Mouse (Mus musculus): ENCODE data around the gene Tsnaxip1. TPM values are rescaled to one million over a fixed set of nuclear protein-coding genes. Genes with fewer than 3 reads are reported as not detected.

The Tsnaxip1 gene
- total RNA-seq, 1 experiment from 2014 or later, result not detected

Other genes with a start within 250 kb of the Tsnaxip1 start
- 0.64 to 6.4 TPM (median 1.2 TPM) in 3 replicates for gene Ripor1, start 222.5 kb upstream of the Tsnaxip1 start, total RNA-seq (2017)
- 75.1 to 125 TPM (median 91.9 TPM) in 3 replicates for gene Ctcf, start 191.2 kb upstream of the Tsnaxip1 start, total RNA-seq (2017)
- gene Agrp, start 190.3 kb upstream of the Tsnaxip1 start, total RNA-seq (2017), result 3.6 to 4.9 TPM in 2 of 3 replicates, not detected in the other
- gene Carmil2, start 141.5 kb upstream of the Tsnaxip1 start, total RNA-seq (2017), result 1.7 to 3.9 TPM (median 2.4 TPM) in 3 replicates
- gene Acd, start 126.6 kb upstream of the Tsnaxip1 start, total RNA-seq (2017), result 8.7 to 25.2 TPM (median 9.7 TPM) in 3 replicates
- 21.3 to 28.7 TPM (median 21.4 TPM) in 3 replicates for gene Pard6a, start 126.6 kb upstream of the Tsnaxip1 start, total RNA-seq (2017)
- gene 4933405L10Rik, start 120.1 kb upstream of the Tsnaxip1 start, total RNA-seq (2017), result not detected in 3 replicates
- gene Enkd1, start 119.5 kb upstream of the Tsnaxip1 start, total RNA-seq (2017), result 0.43 to 1.6 TPM in 2 of 3 replicates, not detected in the other
- gene Gfod2, start 69.1 kb upstream of the Tsnaxip1 start, total RNA-seq (2017), result 0.21 to 2.7 TPM in 2 of 3 replicates, not detected in the other
- gene Ranbp10, start 381 bp upstream of the Tsnaxip1 start, total RNA-seq (2017), result 11.8 to 19.7 TPM (median 13.0 TPM) in 3 replicates
- gene Cenpt, start 25.5 kb downstream of the Tsnaxip1 start, total RNA-seq (2017), result 3.6 to 7.3 TPM (median 5.4 TPM) in 3 replicates
- 12.3 to 21.2 TPM (median 20.9 TPM) in 3 replicates for gene Thap11, start 27.4 kb downstream of the Tsnaxip1 start, total RNA-seq (2017)
- gene Nutf2, start 32.8 kb downstream of the Tsnaxip1 start, total RNA-seq (2017), result 20.2 to 38.8 TPM (median 28.6 TPM) in 3 replicates
- gene Edc4, start 53.1 kb downstream of the Tsnaxip1 start, total RNA-seq (2017), result 29.2 to 48.9 TPM (median 46.8 TPM) in 3 replicates
- 3.6 TPM in 1 of 3 replicates, not detected in the others for gene Nrn1l, start 65.8 kb downstream of the Tsnaxip1 start, total RNA-seq (2017)
- 11.4 to 15.3 TPM (median 11.6 TPM) in 3 replicates for gene Pskh1, start 72.7 kb downstream of the Tsnaxip1 start, total RNA-seq (2017)
- gene Ctrl, start 106.1 kb downstream of the Tsnaxip1 start, total RNA-seq (2017), result not detected in 3 replicates
- 98.5 to 154 TPM (median 99.0 TPM) in 3 replicates for gene Psmb10, start 110.7 kb downstream of the Tsnaxip1 start, total RNA-seq (2017)
- gene Lcat, start 115.7 kb downstream of the Tsnaxip1 start, total RNA-seq (2017), result not detected in 3 replicates
- gene Slc12a4, start 138.4 kb downstream of the Tsnaxip1 start, total RNA-seq (2017), result 2.7 to 13.5 TPM (median 8.1 TPM) in 3 replicates
- gene Dpep3, start 151.7 kb downstream of the Tsnaxip1 start, total RNA-seq (2017), result 0.96 to 1.7 TPM (median 0.97 TPM) in 3 replicates
- gene Dus2, start 163.6 kb downstream of the Tsnaxip1 start, total RNA-seq (2017), result 4.4 to 16.1 TPM (median 14.3 TPM) in 3 replicates
- 1.2 to 2.1 TPM (median 1.3 TPM) in 3 replicates for gene Dpep2nb, start 178.2 kb downstream of the Tsnaxip1 start, total RNA-seq (2017)
- gene Ddx28, start 184.2 kb downstream of the Tsnaxip1 start, total RNA-seq (2017), result 25.7 to 34.8 TPM (median 33.9 TPM) in 3 replicates
- gene Nfatc3, start 231.1 kb downstream of the Tsnaxip1 start, total RNA-seq (2017), result 69.7 to 114 TPM (median 95.6 TPM) in 3 replicates